Mouse (Mus musculus) monocyte, adult 5-6 weeks (primary cell): ENCODE measurements around the gene Tma7. TPM values are rescaled to one million over a fixed set of nuclear protein-coding genes. Genes with fewer than 3 reads are reported as not detected.

Source experiments
- ATAC-seq: fragments of 153-309, 156-312 bp; replicated peaks from 2 replicates; pipeline ENCODE4 v1.8.0; 2017; ENCODE audit warnings: mild to moderate bottlenecking; ENCODE audit not compliant: low TSS enrichment, insufficient number of reproducible peaks, severe bottlenecking, poor library complexity, low FRiP score
- total RNA-seq: library from RNA; stranded (forward); fragments of 200-1000, 200-491, 200-594 nt; gene quantifications from 3 replicates; pipeline ENCODE4 v1.2.3, GENCODE M21; 2017

The Tma7 gene
- total RNA-seq, result 155 to 237 TPM (median 205 TPM) in 3 replicates

- peak; percentile 98 for ATAC-seq
These were observed at the start of gene Tma7, which contains the start of gene Ccdc51 for GRCm38 (mm10) chr9:109082124-109082800. Gene Tma7, minus strand, starts transcription at chr9:109082587. Gene Ccdc51, plus strand, starts transcription at chr9:109082493.

GRCm38 (mm10) chr9:109130076-109130475 is 47.7 kb upstream of the Tma7 start:
- no peak for ATAC-seq

- ATAC-seq, result no peak
These were observed 45.8 kb upstream of the Tma7 start for GRCm38 (mm10) chr9:109128211-109128610.

- no peak for ATAC-seq
These were observed 44.7 kb upstream of the Tma7 start for GRCm38 (mm10) chr9:109127076-109127475.

- no peak for ATAC-seq
These were observed 43.1 kb upstream of the Tma7 start for GRCm38 (mm10) chr9:109125481-109125880.

GRCm38 (mm10) chr9:109125043-109125442 is 42.7 kb upstream of the Tma7 start:
- ATAC-seq, result no peak

GRCm38 (mm10) chr9:109124164-109124563 is 41.8 kb upstream of the Tma7 start:
- ATAC-seq, result peak; percentile 45; the same call in 1 of the 2 replicates

GRCm38 (mm10) chr9:109123266-109123665 is 40.9 kb upstream of the Tma7 start:
- ATAC-seq, result peak; percentile 14; the same call in 1 of the 2 replicates

- ATAC-seq, result no peak
These were observed 40.2 kb upstream of the Tma7 start for GRCm38 (mm10) chr9:109122553-109123085.

GRCm38 (mm10) chr9:109120956-109121355 is 38.6 kb upstream of the Tma7 start:
- ATAC-seq, result no peak

- no peak for ATAC-seq
These were observed 37.2 kb upstream of the Tma7 start for GRCm38 (mm10) chr9:109119571-109119970.

- no peak for ATAC-seq
These were observed 35.7 kb upstream of the Tma7 start for GRCm38 (mm10) chr9:109118106-109118505.

- no peak for ATAC-seq
These were observed 33.8 kb upstream of the Tma7 start for GRCm38 (mm10) chr9:109116205-109116604.

- no peak for ATAC-seq
These were observed 32.5 kb upstream of the Tma7 start for GRCm38 (mm10) chr9:109114871-109115270.

- no peak for ATAC-seq
These were observed 31.9 kb upstream of the Tma7 start for GRCm38 (mm10) chr9:109114276-109114675.

GRCm38 (mm10) chr9:109113331-109113730 is 30.9 kb upstream of the Tma7 start:
- ATAC-seq, result no peak

GRCm38 (mm10) chr9:109111591-109111990 is 29.2 kb upstream of the Tma7 start:
- no peak for ATAC-seq

GRCm38 (mm10) chr9:109111101-109111500 is 28.7 kb upstream of the Tma7 start:
- no peak for ATAC-seq

GRCm38 (mm10) chr9:109110240-109110639 is 27.9 kb upstream of the Tma7 start:
- no peak for ATAC-seq

GRCm38 (mm10) chr9:109107341-109107740 is 25.0 kb upstream of the Tma7 start:
- ATAC-seq, result no peak
